Mouse (Mus musculus): ENCODE data around the gene Olfr155.

GRCm38 (mm10) chr4:43854101-43854500, 2.7 kb downstream of the Olfr155 start:
- no peak for TF ChIP-seq POLR2A (IDR thresholded peaks at IDR 0.05; ENCODE audit: insufficient read length, low read depth)
- no peak for TF ChIP-seq MYOD1 (IDR thresholded peaks at IDR 0.05; ENCODE audit: control insufficient read depth in 1 of 3, insufficient read length in 2 of 3, low read depth in 2 of 3)
- TF ChIP-seq CEBPB (IDR thresholded peaks at IDR 0.05; ENCODE audit: insufficient read depth, poor library complexity, severe bottlenecking), result no peak
- TF ChIP-seq USF1 (IDR thresholded peaks at IDR 0.05; ENCODE audit: low read depth), result no peak
- TF ChIP-seq MYOG (IDR thresholded peaks at IDR 0.05; ENCODE audit: control insufficient read depth in 1 of 3, insufficient read depth in 1 of 3, insufficient read length in 2 of 3, low read depth in 2 of 3), result no peak
